Mouse (Mus musculus): ENCODE results near the gene Entpd1. TPM values are rescaled to one million over a fixed set of nuclear protein-coding genes. Genes with fewer than 3 reads are reported as not detected.

Gene Entpd1
- polyA plus RNA-seq, 1 experiment: 11.2 TPM

- DNase-seq: no peak
- H3K4me3 ChIP-seq (ENCODE audit: control insufficient read depth, insufficient read depth, low read length): no peak overlapping the region
- no peak overlapping the region for H3K27ac ChIP-seq (ENCODE audit: control insufficient read depth, insufficient read depth, low read length)
- WGBS: 79% methylated on average over 4 of the region's 4 CpGs
- H3K4me1 ChIP-seq (replicated peaks; ENCODE audit: control insufficient read depth, insufficient read depth, low read length): no peaks in the 10 kb centered on the region
- no peaks in the 10 kb centered on the region for H3K36me3 ChIP-seq (ENCODE audit: control insufficient read depth, insufficient read depth, low read length)
- no peaks in the 10 kb centered on the region for H3K27me3 ChIP-seq (ENCODE audit: control insufficient read depth, insufficient read depth, low read length)
- no peak for TF ChIP-seq CTCF (IDR thresholded peaks at IDR 0.05; ENCODE audit: borderline replicate concordance, control insufficient read depth, extremely low read depth, insufficient read depth, low read length, poor library complexity)
- no peak for TF ChIP-seq POLR2A (IDR thresholded peaks at IDR 0.05; ENCODE audit: control insufficient read depth, extremely low read depth, insufficient read depth, low read length, poor library complexity)
These were observed 134.4 kb downstream of the Entpd1 start for GRCm38 (mm10) chr19:40746603-40747002.

GRCm38 (mm10) chr19:40748559-40748958, 136.4 kb downstream of the Entpd1 start, which contains the start of gene Cc2d2b:
Gene Cc2d2b (plus strand): TSS chr19:40748753.
- no peak within 1 kb of the TSS for H3K4me3 ChIP-seq (ENCODE audit: control insufficient read depth, insufficient read depth, low read length)
- H3K27ac ChIP-seq (ENCODE audit: control insufficient read depth, insufficient read depth, low read length): no peak within 1 kb of the TSS
- no peaks in the 10 kb centered on the region for H3K27me3 ChIP-seq (ENCODE audit: control insufficient read depth, insufficient read depth, low read length)
- no peaks in the 10 kb centered on the region for H3K36me3 ChIP-seq (ENCODE audit: control insufficient read depth, insufficient read depth, low read length)
- 90% methylated on average over 17 of the region's 17 CpGs for WGBS
- DNase-seq: no peak
- no peak for TF ChIP-seq CTCF (IDR thresholded peaks at IDR 0.05; ENCODE audit: borderline replicate concordance, control insufficient read depth, extremely low read depth, insufficient read depth, low read length, poor library complexity)
- TF ChIP-seq POLR2A (IDR thresholded peaks at IDR 0.05; ENCODE audit: control insufficient read depth, extremely low read depth, insufficient read depth, low read length, poor library complexity): no peak
- no peaks in the 10 kb centered on the region for H3K4me1 ChIP-seq (replicated peaks; ENCODE audit: control insufficient read depth, insufficient read depth, low read length)

GRCm38 (mm10) chr19:40754311-40754710, 142.1 kb downstream of the Entpd1 start:
- TF ChIP-seq CTCF (IDR thresholded peaks at IDR 0.05; ENCODE audit: borderline replicate concordance, control insufficient read depth, extremely low read depth, insufficient read depth, low read length, poor library complexity) (no peak), POLR2A (IDR thresholded peaks at IDR 0.05; ENCODE audit: control insufficient read depth, extremely low read depth, insufficient read depth, low read length, poor library complexity) (no peak)
- WGBS: 31% methylated on average over 2 of the region's 2 CpGs
- peak; percentile 78 for DNase-seq
- Histone ChIP-seq H3K4me3 (ENCODE audit: control insufficient read depth, insufficient read depth, low read length) (no peak overlapping the region), H3K27ac (ENCODE audit: control insufficient read depth, insufficient read depth, low read length) (no peak overlapping the region), H3K36me3 (ENCODE audit: control insufficient read depth, insufficient read depth, low read length) (no peaks in the 10 kb centered on the region), H3K27me3 (ENCODE audit: control insufficient read depth, insufficient read depth, low read length) (no peaks in the 10 kb centered on the region), H3K4me1 (replicated peaks; ENCODE audit: control insufficient read depth, insufficient read depth, low read length) (no peaks in the 10 kb centered on the region)

GRCm38 (mm10) chr19:40760071-40760470, 147.9 kb downstream of the Entpd1 start:
- 92% methylated on average over 2 of the region's 2 CpGs for WGBS
- no peak for DNase-seq
- Histone ChIP-seq H3K36me3 (ENCODE audit: control insufficient read depth, insufficient read depth, low read length) (no peaks in the 10 kb centered on the region), H3K27ac (ENCODE audit: control insufficient read depth, insufficient read depth, low read length) (no peak overlapping the region), H3K4me3 (ENCODE audit: control insufficient read depth, insufficient read depth, low read length) (no peak overlapping the region), H3K4me1 (replicated peaks; ENCODE audit: control insufficient read depth, insufficient read depth, low read length) (no peaks in the 10 kb centered on the region), H3K27me3 (ENCODE audit: control insufficient read depth, insufficient read depth, low read length) (no peaks in the 10 kb centered on the region)
- TF ChIP-seq POLR2A (IDR thresholded peaks at IDR 0.05; ENCODE audit: control insufficient read depth, extremely low read depth, insufficient read depth, low read length, poor library complexity) (no peak), CTCF (IDR thresholded peaks at IDR 0.05; ENCODE audit: borderline replicate concordance, control insufficient read depth, extremely low read depth, insufficient read depth, low read length, poor library complexity) (no peak)

GRCm38 (mm10) chr19:40762023-40762759, 150.0 kb downstream of the Entpd1 start:
- no peaks in the 10 kb centered on the region for H3K36me3 ChIP-seq (ENCODE audit: control insufficient read depth, insufficient read depth, low read length)
- peak; percentile 19 for DNase-seq
- WGBS: 53% methylated on average over 22 of the region's 22 CpGs

GRCm38 (mm10) chr19:40767189-40767588, 155.0 kb downstream of the Entpd1 start:
- no peaks in the 10 kb centered on the region for H3K4me1 ChIP-seq (replicated peaks; ENCODE audit: control insufficient read depth, insufficient read depth, low read length)
- WGBS: 97% methylated on average over 2 of the region's 2 CpGs
- no peaks in the 10 kb centered on the region for H3K27me3 ChIP-seq (ENCODE audit: control insufficient read depth, insufficient read depth, low read length)
- TF ChIP-seq POLR2A (IDR thresholded peaks at IDR 0.05; ENCODE audit: control insufficient read depth, extremely low read depth, insufficient read depth, low read length, poor library complexity) (no peak), CTCF (IDR thresholded peaks at IDR 0.05; ENCODE audit: borderline replicate concordance, control insufficient read depth, extremely low read depth, insufficient read depth, low read length, poor library complexity) (no peak)
- no peak overlapping the region for H3K27ac ChIP-seq (ENCODE audit: control insufficient read depth, insufficient read depth, low read length)
- no peak for DNase-seq
- no peak overlapping the region for H3K4me3 ChIP-seq (ENCODE audit: control insufficient read depth, insufficient read depth, low read length)
- H3K36me3 ChIP-seq (ENCODE audit: control insufficient read depth, insufficient read depth, low read length): no peaks in the 10 kb centered on the region

More at GRCm38 (mm10) chr19:40762023-40762759, 150.0 kb downstream of the Entpd1 start:
- H3K27me3 ChIP-seq (ENCODE audit: control insufficient read depth, insufficient read depth, low read length): no peaks in the 10 kb centered on the region
- no peak for TF ChIP-seq POLR2A (IDR thresholded peaks at IDR 0.05; ENCODE audit: control insufficient read depth, extremely low read depth, insufficient read depth, low read length, poor library complexity)
- TF ChIP-seq CTCF (IDR thresholded peaks at IDR 0.05; ENCODE audit: borderline replicate concordance, control insufficient read depth, extremely low read depth, insufficient read depth, low read length, poor library complexity): no peak
- no peak overlapping the region for H3K27ac ChIP-seq (ENCODE audit: control insufficient read depth, insufficient read depth, low read length)
- no peaks in the 10 kb centered on the region for H3K4me1 ChIP-seq (replicated peaks; ENCODE audit: control insufficient read depth, insufficient read depth, low read length)
- peak overlapping the region; percentile 53 for H3K4me3 ChIP-seq (ENCODE audit: control insufficient read depth, insufficient read depth, low read length)
